Mouse (Mus musculus): ENCODE measurements around the gene Slc12a8.
A peak's percentile ranks its signal among the peaks of the same experiment; 100 is the strongest.
"Not testable (repeated sequence)": the region's sequence is repeated elsewhere in the genome, so short reads cannot be mapped to it uniquely, and the experiment has no call there.

The Slc12a8 gene

DNA sequence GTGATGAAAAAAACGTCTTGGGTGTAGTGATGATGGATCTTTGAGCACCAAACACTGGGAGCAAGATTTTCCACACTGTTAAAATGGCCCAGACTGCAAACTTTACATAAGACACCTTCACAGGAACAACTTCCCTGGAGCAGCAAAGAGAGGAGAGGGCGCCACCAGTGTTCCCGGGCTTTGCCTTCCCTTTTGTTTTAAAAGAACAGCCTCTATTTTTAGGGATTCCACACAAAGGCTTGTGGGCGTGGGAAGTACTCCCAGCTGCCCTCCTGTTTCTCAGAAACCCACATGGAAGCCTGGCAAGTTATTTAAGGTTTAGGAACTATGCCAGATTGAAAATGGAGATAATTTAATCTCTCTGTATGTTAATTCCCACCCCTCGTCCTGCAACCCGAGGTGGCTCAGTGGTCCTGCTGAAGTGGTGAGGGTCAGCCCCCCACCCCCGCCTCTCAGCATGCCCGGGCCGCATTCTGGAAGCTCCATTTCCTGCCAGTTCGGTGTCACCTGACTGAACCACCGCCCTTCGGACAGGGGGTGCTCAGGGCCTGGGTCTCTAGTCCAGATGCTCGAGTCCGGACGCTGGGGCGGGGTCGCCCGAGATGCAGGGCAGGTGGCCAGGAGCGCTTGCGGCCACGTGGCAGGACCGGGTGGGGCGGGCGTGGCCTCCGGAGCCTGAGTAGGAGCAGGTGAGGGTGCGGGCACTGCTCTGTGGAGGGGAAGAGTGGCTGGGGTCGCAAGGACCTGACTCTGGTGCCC, at the start of gene Slc12a8:
TSS of gene Slc12a8 (plus strand) at position 522 of the 759 bp plus-strand sequence.
- no peaks in the 10 kb centered on the region for H3K36me3 ChIP-seq (ENCODE audit: control insufficient read depth, insufficient read depth, low read length, poor library complexity, severe bottlenecking)
- no peaks in the 10 kb centered on the region for H3K27me3 ChIP-seq (ENCODE audit: control insufficient read depth, insufficient read depth, low read length, poor library complexity, severe bottlenecking)
- DNase-seq (ENCODE audit: low read depth, low spot score) = no peak

DNA sequence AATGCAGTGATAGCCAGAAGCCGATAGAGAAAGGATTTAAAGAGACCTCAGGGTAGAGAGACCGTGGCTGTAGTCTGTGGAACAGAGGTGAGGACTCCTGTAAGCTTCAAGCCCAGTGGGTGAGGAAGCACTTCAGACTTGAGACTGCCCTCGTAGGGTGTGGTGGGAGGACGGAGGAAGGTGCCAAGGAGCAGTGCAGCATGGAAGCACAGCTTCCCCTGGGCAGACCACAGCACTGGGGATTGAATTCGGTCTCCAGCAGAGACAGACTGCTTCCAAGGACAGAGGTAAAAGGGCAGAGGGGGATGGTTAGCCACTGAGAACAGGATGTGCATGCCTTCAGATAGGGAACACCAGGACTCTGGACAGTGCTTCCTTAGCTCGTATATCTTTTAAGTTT, 49.7 kb upstream of the Slc12a8 start:
- Histone ChIP-seq H3K36me3 (ENCODE audit: control insufficient read depth, insufficient read depth, low read length, poor library complexity, severe bottlenecking) (peaks cover 8% of the 10 kb centered on the region), H3K27me3 (ENCODE audit: control insufficient read depth, insufficient read depth, low read length, poor library complexity, severe bottlenecking) (no peaks in the 10 kb centered on the region)
- no peak for DNase-seq (ENCODE audit: low read depth, low spot score)

DNA sequence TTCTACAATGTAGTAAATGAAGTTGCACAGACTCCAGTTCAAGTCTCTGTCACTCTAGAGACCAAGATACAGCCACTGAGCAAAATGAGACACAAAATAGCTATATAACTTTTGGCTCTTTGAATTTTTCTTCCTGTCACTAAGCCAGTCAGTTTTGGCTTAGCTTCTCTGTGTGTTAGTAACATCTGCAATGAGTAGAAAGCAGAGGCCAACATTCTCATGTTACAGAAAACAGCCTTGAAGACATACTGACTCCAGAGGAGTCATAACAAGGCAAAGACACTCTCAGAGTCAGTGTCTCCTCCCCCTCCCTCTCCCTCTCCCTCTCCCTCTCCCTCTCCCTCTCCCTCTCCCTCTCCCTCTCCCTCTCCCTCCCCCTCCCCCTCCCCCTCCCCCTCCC, 47.2 kb upstream of the Slc12a8 start:
- no peak for DNase-seq (ENCODE audit: low read depth, low spot score)
- Histone ChIP-seq H3K27me3 (ENCODE audit: control insufficient read depth, insufficient read depth, low read length, poor library complexity, severe bottlenecking) (no peaks in the 10 kb centered on the region), H3K36me3 (ENCODE audit: control insufficient read depth, insufficient read depth, low read length, poor library complexity, severe bottlenecking) (peaks cover 7% of the 10 kb centered on the region)

DNA sequence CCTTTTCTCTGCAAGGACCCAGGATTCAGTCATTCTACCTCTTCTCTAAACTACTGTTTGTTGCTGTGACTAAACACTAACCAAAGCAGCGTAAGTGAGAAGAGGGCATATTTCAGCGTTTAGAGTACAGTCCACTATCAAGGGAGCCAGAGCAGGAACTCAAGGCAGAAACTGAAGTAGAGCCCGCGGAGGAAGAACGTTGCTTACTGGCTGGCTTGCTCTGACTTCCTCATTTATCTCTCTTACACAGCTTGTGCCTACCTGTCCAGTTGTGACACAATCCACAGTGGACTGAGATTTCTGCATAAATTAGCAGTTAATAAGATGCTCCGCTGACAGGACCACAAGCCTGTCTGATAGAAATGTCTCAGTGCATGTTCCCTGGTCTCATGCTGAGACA, 42.7 kb upstream of the Slc12a8 start:
- DNase-seq (ENCODE audit: low read depth, low spot score) = no peak
- Histone ChIP-seq H3K36me3 (ENCODE audit: control insufficient read depth, insufficient read depth, low read length, poor library complexity, severe bottlenecking) (0 out of 2 replicates have a peak, but pooled peaks cover 4% of the 10 kb centered on the region), H3K27me3 (ENCODE audit: control insufficient read depth, insufficient read depth, low read length, poor library complexity, severe bottlenecking) (no peaks in the 10 kb centered on the region)

GRCm38 (mm10) chr16:33479926-33480325, 37.2 kb upstream of the Slc12a8 start:
- Histone ChIP-seq H3K36me3 (ENCODE audit: control insufficient read depth, insufficient read depth, low read length, poor library complexity, severe bottlenecking) (0 out of 2 replicates have a peak, but pooled peaks cover 2% of the 10 kb centered on the region), H3K27me3 (ENCODE audit: control insufficient read depth, insufficient read depth, low read length, poor library complexity, severe bottlenecking) (no peaks in the 10 kb centered on the region)
- peak; percentile 38 for DNase-seq (ENCODE audit: low read depth, low spot score)

DNA sequence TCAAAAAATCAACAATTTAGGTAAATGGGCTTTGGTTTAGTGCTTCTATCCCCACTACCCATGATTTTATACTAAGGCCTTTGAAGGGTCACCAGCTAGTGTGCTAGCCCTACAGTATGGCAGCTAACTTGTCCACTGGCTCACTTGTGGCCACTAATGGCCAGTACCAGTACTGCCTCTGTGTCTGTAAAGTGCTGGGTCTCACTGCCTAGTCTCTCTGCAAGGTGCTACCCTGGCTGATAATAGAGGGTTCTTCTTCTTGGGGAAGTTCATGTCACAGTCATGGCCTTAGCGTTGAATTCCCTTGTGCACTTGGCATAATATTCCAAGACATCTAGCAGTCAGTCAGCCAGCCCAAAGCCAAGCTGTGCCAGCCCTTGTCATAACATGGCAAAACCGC, 36.0 kb upstream of the Slc12a8 start:
- H3K36me3 ChIP-seq (ENCODE audit: control insufficient read depth, insufficient read depth, low read length, poor library complexity, severe bottlenecking) = 0 out of 2 replicates have a peak, but pooled peaks cover 4% of the 10 kb centered on the region
- DNase-seq (ENCODE audit: low read depth, low spot score) = peak; percentile 57
- H3K27me3 ChIP-seq (ENCODE audit: control insufficient read depth, insufficient read depth, low read length, poor library complexity, severe bottlenecking) = no peaks in the 10 kb centered on the region

GRCm38 (mm10) chr16:33482309-33482708, 34.8 kb upstream of the Slc12a8 start:
- DNase-seq (ENCODE audit: low read depth, low spot score) = no peak
- no peaks in the 10 kb centered on the region for H3K27me3 ChIP-seq (ENCODE audit: control insufficient read depth, insufficient read depth, low read length, poor library complexity, severe bottlenecking)
- H3K36me3 ChIP-seq (ENCODE audit: control insufficient read depth, insufficient read depth, low read length, poor library complexity, severe bottlenecking) = 0 out of 2 replicates have a peak, but pooled peaks cover 4% of the 10 kb centered on the region

DNA sequence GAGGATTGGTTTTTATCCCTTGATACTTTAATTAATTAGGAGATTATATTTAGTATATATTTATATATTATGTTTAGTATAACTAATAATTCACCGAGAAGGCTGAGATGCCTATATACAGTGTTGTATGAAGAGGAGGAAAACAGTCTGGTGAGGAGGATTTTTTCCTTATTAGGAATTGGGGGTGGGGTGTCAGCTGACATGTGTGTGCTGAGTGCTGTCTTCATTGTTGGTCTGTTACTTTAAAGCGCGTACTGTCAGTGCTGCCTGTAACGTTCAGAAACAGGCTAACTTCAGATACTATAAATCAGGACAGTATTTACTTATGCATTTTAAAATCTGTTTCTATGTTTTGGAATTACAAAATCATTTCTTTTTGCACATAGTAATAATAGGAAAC, 29.4 kb upstream of the Slc12a8 start:
- DNase-seq (ENCODE audit: low read depth, low spot score) = no peak
- Histone ChIP-seq H3K36me3 (ENCODE audit: control insufficient read depth, insufficient read depth, low read length, poor library complexity, severe bottlenecking) (peaks cover 7% of the 10 kb centered on the region; the same call in 1 of the 2 replicates), H3K27me3 (ENCODE audit: control insufficient read depth, insufficient read depth, low read length, poor library complexity, severe bottlenecking) (no peaks in the 10 kb centered on the region)

GRCm38 (mm10) chr16:33494374-33494773, 22.8 kb upstream of the Slc12a8 start:
- DNase-seq (ENCODE audit: low read depth, low spot score) = no peak
- no peaks in the 10 kb centered on the region for H3K27me3 ChIP-seq (ENCODE audit: control insufficient read depth, insufficient read depth, low read length, poor library complexity, severe bottlenecking)
- H3K36me3 ChIP-seq (ENCODE audit: control insufficient read depth, insufficient read depth, low read length, poor library complexity, severe bottlenecking) = peaks cover 8% of the 10 kb centered on the region; the same call in 1 of the 2 replicates

DNA sequence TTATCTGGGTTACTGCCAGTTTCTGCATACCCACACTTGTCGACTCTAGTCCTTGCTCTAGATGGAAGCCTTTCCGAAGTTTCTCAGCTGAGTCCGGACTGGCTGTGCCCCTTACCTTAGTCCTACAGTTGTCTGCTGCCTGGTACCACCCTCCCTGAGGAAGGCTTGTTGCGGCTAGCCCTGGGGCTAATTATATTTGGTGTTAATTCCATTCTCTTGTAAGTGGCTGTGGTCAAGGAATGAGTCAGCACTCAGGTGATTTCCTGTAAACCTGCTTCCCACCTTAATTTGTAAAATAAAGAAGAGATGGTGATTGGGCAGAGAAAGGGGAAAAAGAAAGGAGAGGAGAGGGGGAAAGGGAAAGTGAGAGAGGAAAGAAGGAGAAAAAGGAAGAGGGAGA, 9.0 kb upstream of the Slc12a8 start:
- no peak for DNase-seq (ENCODE audit: low read depth, low spot score)
- H3K27me3 ChIP-seq (ENCODE audit: control insufficient read depth, insufficient read depth, low read length, poor library complexity, severe bottlenecking) = no peaks in the 10 kb centered on the region
- H3K36me3 ChIP-seq (ENCODE audit: control insufficient read depth, insufficient read depth, low read length, poor library complexity, severe bottlenecking) = no peaks in the 10 kb centered on the region

- not testable (repeated sequence) for H3K36me3 ChIP-seq (ENCODE audit: control insufficient read depth, insufficient read depth, low read length, poor library complexity, severe bottlenecking); DNase-seq (ENCODE audit: low read depth, low spot score); H3K27me3 ChIP-seq (ENCODE audit: control insufficient read depth, insufficient read depth, low read length, poor library complexity, severe bottlenecking)
Measured at GRCm38 (mm10) chr16:33509231-33509630, 7.9 kb upstream of the Slc12a8 start.

GRCm38 (mm10) chr16:33510856-33511255, 6.3 kb upstream of the Slc12a8 start:
- not testable (repeated sequence) for DNase-seq (ENCODE audit: low read depth, low spot score); H3K36me3 ChIP-seq (ENCODE audit: control insufficient read depth, insufficient read depth, low read length, poor library complexity, severe bottlenecking); H3K27me3 ChIP-seq (ENCODE audit: control insufficient read depth, insufficient read depth, low read length, poor library complexity, severe bottlenecking)

DNA sequence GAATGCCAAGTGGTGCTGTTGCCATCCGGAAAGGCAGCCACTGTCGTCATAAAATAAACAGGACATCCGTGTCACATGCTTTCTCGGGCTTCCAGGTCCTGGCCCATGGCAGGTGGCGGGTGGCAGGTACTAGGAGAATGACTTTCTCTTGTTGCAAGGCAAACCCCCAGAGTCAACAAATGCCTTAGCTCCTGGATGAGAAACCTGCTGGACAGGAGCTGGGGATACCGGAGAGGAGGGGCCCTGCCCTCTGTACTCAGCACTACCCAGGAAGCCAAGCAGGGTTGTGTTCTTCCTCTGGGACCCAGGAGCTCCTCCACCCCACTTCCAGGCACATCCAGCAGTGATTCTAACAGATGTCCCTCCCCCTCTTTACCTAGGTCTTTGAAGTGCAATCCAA, 4.6 kb upstream of the Slc12a8 start:
- no peaks in the 10 kb centered on the region for H3K36me3 ChIP-seq (ENCODE audit: control insufficient read depth, insufficient read depth, low read length, poor library complexity, severe bottlenecking)
- DNase-seq (ENCODE audit: low read depth, low spot score) = no peak
- no peaks in the 10 kb centered on the region for H3K27me3 ChIP-seq (ENCODE audit: control insufficient read depth, insufficient read depth, low read length, poor library complexity, severe bottlenecking)

DNA sequence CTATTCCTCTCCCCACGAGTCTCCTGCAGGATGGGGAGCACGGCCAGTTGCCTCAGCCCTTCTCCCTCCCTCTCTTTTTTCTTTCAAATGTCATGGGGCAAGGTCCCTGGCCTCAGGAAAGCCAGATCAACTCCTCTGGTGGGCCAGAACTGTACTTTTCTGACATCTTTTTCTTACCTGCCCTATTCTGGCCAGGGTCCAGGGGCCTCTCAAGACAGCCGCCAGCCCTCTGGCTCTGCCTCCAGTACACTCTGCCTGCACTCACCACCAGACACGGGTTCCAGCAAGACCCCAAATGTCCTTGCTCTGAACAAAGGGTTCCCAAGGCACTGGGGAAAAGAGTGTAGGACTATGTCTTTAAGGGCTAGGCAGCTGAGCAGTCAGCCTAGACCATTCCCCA, 499 bp downstream of the Slc12a8 start:
- DNase-seq (ENCODE audit: low read depth, low spot score) = no peak
- H3K36me3 ChIP-seq (ENCODE audit: control insufficient read depth, insufficient read depth, low read length, poor library complexity, severe bottlenecking) = no peaks in the 10 kb centered on the region
- H3K27me3 ChIP-seq (ENCODE audit: control insufficient read depth, insufficient read depth, low read length, poor library complexity, severe bottlenecking) = no peaks in the 10 kb centered on the region

- no peak for DNase-seq (ENCODE audit: low read depth, low spot score)
- Histone ChIP-seq H3K27me3 (ENCODE audit: control insufficient read depth, insufficient read depth, low read length, poor library complexity, severe bottlenecking) (no peaks in the 10 kb centered on the region), H3K36me3 (ENCODE audit: control insufficient read depth, insufficient read depth, low read length, poor library complexity, severe bottlenecking) (no peaks in the 10 kb centered on the region)
Measured at GRCm38 (mm10) chr16:33518236-33518635, 1.1 kb downstream of the Slc12a8 start.

All from splenic B cell, adult 2 months (primary cell).